Mouse (Mus musculus) heart, embryonic 15.5 days (tissue): ENCODE data around the gene Txnrd1. TPM values are rescaled to one million over a fixed set of nuclear protein-coding genes. Genes with fewer than 3 reads are reported as not detected.

Experiments used
- ATAC-seq: fragments of 200-750 bp; cut with Nextera tagmentation; replicated peaks from 2 replicates; pipeline ENCODE4 v1.8.0; 2017; ENCODE audit warnings: low read depth, moderate TSS enrichment; ENCODE audit not compliant: insufficient number of reproducible peaks, insufficient read depth, low FRiP score
- H3K27ac ChIP-seq: fragments of 300-500 bp; sonication (generic); 2 replicates; pipeline ENCODE4 v1.5.1; 2015; ENCODE audit warnings: mild to moderate bottlenecking, inconsistent platforms
- H3K27me3 ChIP-seq: fragments of 300-500 bp; sonication (generic); 2 replicates; pipeline ENCODE4 v1.6.1; 2015; ENCODE audit warnings: inconsistent platforms
- H3K36me3 ChIP-seq: fragments of 300-500 bp; sonication (generic); 2 replicates; pipeline ENCODE4 v1.6.1; 2015; ENCODE audit warnings: mild to moderate bottlenecking, inconsistent platforms
- H3K4me1 ChIP-seq: fragments of 300-500 bp; sonication (generic); replicated peaks from 2 replicates; pipeline ENCODE4 v1.6.1; 2015; ENCODE audit warnings: inconsistent platforms
- H3K4me2 ChIP-seq: fragments of 300-500 bp; sonication (generic); 2 replicates; pipeline ENCODE4 v1.6.1; 2015; ENCODE audit warnings: inconsistent platforms, mild to moderate bottlenecking, moderate library complexity
- H3K4me3 ChIP-seq: fragments of 300-500 bp; sonication (generic); 2 replicates; pipeline ENCODE4 v1.5.1; 2015; ENCODE audit warnings: mild to moderate bottlenecking, inconsistent platforms
- H3K9ac ChIP-seq: fragments of 300-500 bp; sonication (generic); 2 replicates; pipeline ENCODE4 v1.6.1; 2015; ENCODE audit warnings: mild to moderate bottlenecking, inconsistent platforms
- H3K9me3 ChIP-seq: fragments of 300-500 bp; sonication (generic); replicated peaks from 2 replicates; pipeline ENCODE4 v1.6.1; 2016; ENCODE audit warnings: inconsistent platforms
- WGBS: fragments of 180-500 bp; shearing (Covaris S2); methylation state at CpG from one replicate; pipeline ENCODE4 v1.1.7; 2015; ENCODE audit warnings: mixed read lengths; 5-methylcytosine and 5-hydroxymethylcytosine counted together
- polyA plus RNA-seq: library from polyadenylated mRNA; unstranded; fragments of >200 nt; fragmentation: Nextera tagmentation; extraction: Ambion mirVana; gene quantifications from 2 replicates; pipeline ENCODE4 v1.2.1, GENCODE M21; 2015

The Txnrd1 gene
- polyA plus RNA-seq, 1 experiment from 2014 or later, result 53.6 TPM

DNA sequence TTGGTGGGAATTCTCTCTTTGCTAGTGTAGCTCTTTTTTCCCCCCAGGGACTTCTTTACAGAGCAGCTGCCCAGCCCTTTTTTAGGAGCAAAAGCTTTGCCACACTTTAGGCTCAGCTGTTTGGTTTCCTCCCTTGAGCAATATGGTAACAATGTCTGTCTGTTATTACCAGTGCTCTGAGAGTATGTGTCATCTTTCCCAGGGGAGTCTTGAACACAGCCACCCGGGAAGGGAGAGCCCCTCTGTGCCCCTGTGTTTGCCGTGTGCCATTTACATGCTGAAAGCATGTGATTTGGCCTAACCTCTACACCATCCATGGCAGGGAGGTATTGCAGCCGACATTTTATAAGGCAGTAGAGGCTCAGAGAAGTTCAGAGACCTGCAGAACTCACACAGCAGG lies 29.4 kb upstream of the Txnrd1 start:
- Histone ChIP-seq H3K9ac (no peak overlapping the region), H3K4me2 (no peak overlapping the region)
- 64% methylated on average over 3 of the region's 3 CpGs for WGBS

GRCm38 (mm10) chr10:82805111-82805510 lies 28.6 kb upstream of the Txnrd1 start:
- 80% methylated on average over 6 of the region's 6 CpGs for WGBS
- Histone ChIP-seq H3K9me3 (no peaks in the 10 kb centered on the region), H3K4me3 (no peak overlapping the region), H3K4me2 (no peak overlapping the region), H3K4me1 (0 out of 2 replicates have a peak, but pooled peaks cover 3% of the 10 kb centered on the region), H3K27me3 (no peaks in the 10 kb centered on the region), H3K27ac (no peak overlapping the region), H3K36me3 (no peaks in the 10 kb centered on the region), H3K9ac (no peak overlapping the region)
- no peak for ATAC-seq

More for the DNA sequence above, 29.4 kb upstream of the Txnrd1 start:
- no peaks in the 10 kb centered on the region for H3K9me3 ChIP-seq
- no peak for ATAC-seq
- H3K27ac ChIP-seq, result no peak overlapping the region
- no peaks in the 10 kb centered on the region for H3K27me3 ChIP-seq
- no peak overlapping the region for H3K4me3 ChIP-seq
- H3K36me3 ChIP-seq, result no peaks in the 10 kb centered on the region
- 0 out of 2 replicates have a peak, but pooled peaks cover 3% of the 10 kb centered on the region for H3K4me1 ChIP-seq

DNA sequence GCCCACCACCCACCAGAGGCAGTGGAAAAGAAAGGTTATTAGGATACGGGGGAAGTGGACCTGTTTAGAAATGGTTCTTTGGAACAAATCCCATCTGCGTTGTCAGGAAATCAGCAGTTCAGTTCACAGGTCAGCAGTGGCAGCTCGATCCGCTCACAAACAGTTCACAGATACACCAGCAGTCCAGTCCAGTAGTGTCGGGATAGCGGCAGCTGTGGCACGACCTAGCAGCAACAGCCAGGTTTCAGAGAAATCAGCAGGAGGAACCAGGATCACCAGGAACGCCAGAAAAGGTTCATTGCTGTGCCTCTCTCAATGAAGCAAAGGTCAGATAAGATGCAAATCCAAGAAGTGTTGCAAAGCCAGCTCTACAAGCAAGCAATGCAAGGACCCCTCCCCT lies 27.3 kb upstream of the Txnrd1 start:
- H3K36me3 ChIP-seq, result no peaks in the 10 kb centered on the region
- 67% methylated on average over 8 of the region's 8 CpGs for WGBS
- H3K4me2 ChIP-seq, result no peak overlapping the region
- no peak overlapping the region for H3K4me3 ChIP-seq
- ATAC-seq, result no peak
- no peak overlapping the region for H3K27ac ChIP-seq
- H3K9ac ChIP-seq, result no peak overlapping the region
- H3K4me1 ChIP-seq, result 0 out of 2 replicates have a peak, but pooled peaks cover 3% of the 10 kb centered on the region
- H3K9me3 ChIP-seq, result no peaks in the 10 kb centered on the region
- no peaks in the 10 kb centered on the region for H3K27me3 ChIP-seq

DNA sequence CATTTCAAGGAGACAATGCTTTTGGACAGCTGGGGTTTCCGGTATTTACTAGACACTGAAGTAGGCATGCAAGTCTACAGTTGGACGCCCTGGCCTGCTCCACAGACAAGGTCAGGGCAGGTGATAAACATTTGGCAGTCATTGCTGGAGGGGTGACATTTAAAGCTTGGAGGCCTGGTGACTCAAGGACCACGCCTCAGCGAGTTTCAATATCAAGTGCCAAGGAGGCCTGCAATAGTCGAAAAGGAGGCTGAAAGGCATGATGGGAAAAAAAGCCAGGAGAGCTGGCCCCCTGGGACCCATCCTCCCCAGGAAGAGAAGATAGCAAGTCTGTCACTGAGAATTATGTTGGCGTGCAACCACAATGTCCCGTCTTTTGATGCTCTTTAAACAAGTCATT lies 26.5 kb upstream of the Txnrd1 start:
- Histone ChIP-seq H3K27me3 (no peaks in the 10 kb centered on the region), H3K9ac (no peak overlapping the region), H3K27ac (no peak overlapping the region), H3K4me2 (no peak overlapping the region), H3K9me3 (no peaks in the 10 kb centered on the region), H3K4me3 (no peak overlapping the region), H3K4me1 (0 out of 2 replicates have a peak, but pooled peaks cover 3% of the 10 kb centered on the region), H3K36me3 (no peaks in the 10 kb centered on the region)
- 70% methylated on average over 7 of the region's 7 CpGs for WGBS
- ATAC-seq, result no peak

GRCm38 (mm10) chr10:82808155-82808554 lies 25.6 kb upstream of the Txnrd1 start:
- Histone ChIP-seq H3K4me2 (no peak overlapping the region), H3K27me3 (no peaks in the 10 kb centered on the region), H3K4me1 (0 out of 2 replicates have a peak, but pooled peaks cover 3% of the 10 kb centered on the region), H3K36me3 (no peaks in the 10 kb centered on the region), H3K27ac (no peak overlapping the region), H3K9me3 (no peaks in the 10 kb centered on the region), H3K4me3 (no peak overlapping the region), H3K9ac (no peak overlapping the region)
- 33% methylated on average over 6 of the region's 6 CpGs for WGBS
- no peak for ATAC-seq

DNA sequence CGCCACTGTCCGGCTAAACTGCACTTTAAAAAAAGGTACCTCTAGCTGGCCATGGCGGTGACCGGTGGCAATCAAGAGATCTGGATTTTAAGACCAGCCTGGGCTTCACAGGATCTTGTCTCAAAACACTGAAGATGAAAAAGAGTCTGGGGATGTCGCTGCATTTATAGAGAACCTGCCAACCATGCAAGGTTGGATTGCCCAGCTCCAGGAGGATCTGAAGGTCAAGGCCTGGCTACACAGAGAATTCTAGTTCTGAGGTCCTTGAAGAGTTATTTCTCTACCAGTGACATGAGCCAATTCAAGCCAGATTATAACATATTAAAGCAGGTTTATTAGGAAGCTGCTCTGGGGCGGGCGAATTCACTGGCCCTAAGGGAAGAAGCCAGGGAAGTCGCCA lies 24.9 kb upstream of the Txnrd1 start:
- no peaks in the 10 kb centered on the region for H3K36me3 ChIP-seq
- H3K27me3 ChIP-seq, result no peaks in the 10 kb centered on the region
- no peaks in the 10 kb centered on the region for H3K9me3 ChIP-seq
- H3K9ac ChIP-seq, result no peak overlapping the region
- no peak overlapping the region for H3K4me2 ChIP-seq
- WGBS, result 84% methylated on average over 8 of the region's 8 CpGs
- H3K27ac ChIP-seq, result no peak overlapping the region
- ATAC-seq, result no peak
- H3K4me3 ChIP-seq, result no peak overlapping the region
- peaks cover 4% of the 10 kb centered on the region; the same call in 1 of the 2 replicates for H3K4me1 ChIP-seq

DNA sequence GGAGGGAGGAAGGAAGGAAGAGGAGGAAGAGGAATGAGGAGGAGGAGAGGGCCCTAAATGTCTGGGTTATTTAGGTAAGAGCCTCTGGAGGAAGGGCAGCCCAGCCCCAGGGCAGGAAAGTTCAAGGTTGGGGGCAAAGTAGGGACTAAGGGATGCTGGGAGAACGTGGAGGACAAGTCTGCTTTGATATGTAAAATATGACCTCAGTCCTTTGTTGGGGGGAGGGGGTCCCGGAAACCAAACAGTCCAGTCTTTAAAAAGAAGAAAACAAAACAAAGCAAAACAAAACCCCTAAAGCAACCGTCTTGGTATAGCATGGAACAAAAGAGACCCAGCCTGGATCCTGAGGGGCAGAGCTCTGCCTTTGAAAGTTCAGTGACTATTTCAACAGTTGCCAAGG lies 24.4 kb upstream of the Txnrd1 start:
- H3K4me1 ChIP-seq, result peaks cover 8% of the 10 kb centered on the region; the same call in 1 of the 2 replicates
- H3K4me2 ChIP-seq, result no peak overlapping the region
- no peak overlapping the region for H3K27ac ChIP-seq
- no peak overlapping the region for H3K4me3 ChIP-seq
- no peaks in the 10 kb centered on the region for H3K27me3 ChIP-seq
- WGBS, result 41% methylated on average over 3 of the region's 3 CpGs
- H3K9ac ChIP-seq, result no peak overlapping the region
- H3K36me3 ChIP-seq, result no peaks in the 10 kb centered on the region
- H3K9me3 ChIP-seq, result no peaks in the 10 kb centered on the region
- no peak for ATAC-seq

- Histone ChIP-seq H3K4me1 (peaks cover 9% of the 10 kb centered on the region; the same call in 1 of the 2 replicates), H3K9me3 (no peaks in the 10 kb centered on the region), H3K4me3 (peak overlapping the region; percentile 59), H3K9ac (peak overlapping the region; percentile 62), H3K36me3 (no peaks in the 10 kb centered on the region), H3K4me2 (peak overlapping the region; percentile 91), H3K27me3 (no peaks in the 10 kb centered on the region), H3K27ac (no peak overlapping the region)
- peak; percentile 78 for ATAC-seq
- WGBS, result 4% methylated on average over 49 of the region's 52 CpGs
Measured at GRCm38 (mm10) chr10:82811855-82812431, 21.8 kb upstream of the Txnrd1 start.

DNA sequence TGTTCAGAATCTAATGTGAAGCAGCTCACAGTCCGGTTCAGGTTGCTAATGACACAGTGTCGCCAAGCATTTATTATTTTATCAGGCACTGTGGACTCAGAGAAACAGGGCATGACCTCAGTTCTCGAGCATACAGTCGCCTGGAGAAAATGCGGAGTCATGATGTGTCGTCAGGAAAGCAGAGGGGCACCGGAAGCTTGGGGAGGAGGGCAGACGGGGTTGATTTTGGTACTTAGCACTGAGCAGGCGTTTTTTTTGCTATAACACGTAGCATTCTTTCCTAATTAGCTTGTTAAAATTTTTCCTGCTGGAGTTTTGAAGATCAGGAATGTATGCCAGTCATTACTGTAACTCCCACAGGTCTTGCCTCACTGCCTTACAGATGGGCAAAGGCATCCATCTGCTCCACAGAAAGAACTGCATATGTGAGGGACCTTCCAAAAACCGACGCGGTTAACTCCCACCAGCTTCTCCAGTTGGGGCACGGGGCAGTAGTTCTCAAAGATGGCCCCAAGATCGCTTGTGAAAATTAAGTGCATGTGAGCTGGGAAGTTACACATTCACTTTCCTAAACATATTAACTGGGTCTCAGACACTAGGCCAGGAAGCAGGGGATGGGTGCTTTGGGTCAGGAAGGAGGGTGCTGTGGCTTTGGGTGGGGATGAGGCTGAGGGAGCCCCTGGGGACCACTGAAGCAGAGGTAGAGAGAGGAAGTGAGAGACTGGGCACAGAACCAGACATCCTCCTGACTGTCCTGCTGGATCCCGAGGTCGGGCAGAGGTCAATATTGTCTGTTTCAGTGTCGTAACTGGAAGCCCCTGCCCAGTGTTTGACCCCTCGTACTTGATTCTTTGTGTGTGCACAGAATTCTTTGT lies 19.4 kb upstream of the Txnrd1 start:
- no peak overlapping the region for H3K9ac ChIP-seq
- peaks cover 6% of the 10 kb centered on the region; the same call in 1 of the 2 replicates for H3K4me1 ChIP-seq
- no peaks in the 10 kb centered on the region for H3K36me3 ChIP-seq
- no peak overlapping the region for H3K4me3 ChIP-seq
- 34% methylated on average over 19 of the region's 19 CpGs for WGBS
- H3K27ac ChIP-seq, result no peak overlapping the region
- ATAC-seq, result no peak
- H3K9me3 ChIP-seq, result no peaks in the 10 kb centered on the region
- H3K4me2 ChIP-seq, result no peak overlapping the region
- no peaks in the 10 kb centered on the region for H3K27me3 ChIP-seq

GRCm38 (mm10) chr10:82816441-82816840 lies 17.3 kb upstream of the Txnrd1 start:
- WGBS, result 76% methylated on average over 9 of the region's 9 CpGs
- ATAC-seq, result no peak
- Histone ChIP-seq H3K4me3 (no peak overlapping the region), H3K4me2 (no peak overlapping the region), H3K9ac (no peak overlapping the region), H3K27me3 (no peaks in the 10 kb centered on the region), H3K9me3 (no peaks in the 10 kb centered on the region), H3K27ac (no peak overlapping the region), H3K36me3 (no peaks in the 10 kb centered on the region), H3K4me1 (peaks cover 6% of the 10 kb centered on the region; the same call in 1 of the 2 replicates)

DNA sequence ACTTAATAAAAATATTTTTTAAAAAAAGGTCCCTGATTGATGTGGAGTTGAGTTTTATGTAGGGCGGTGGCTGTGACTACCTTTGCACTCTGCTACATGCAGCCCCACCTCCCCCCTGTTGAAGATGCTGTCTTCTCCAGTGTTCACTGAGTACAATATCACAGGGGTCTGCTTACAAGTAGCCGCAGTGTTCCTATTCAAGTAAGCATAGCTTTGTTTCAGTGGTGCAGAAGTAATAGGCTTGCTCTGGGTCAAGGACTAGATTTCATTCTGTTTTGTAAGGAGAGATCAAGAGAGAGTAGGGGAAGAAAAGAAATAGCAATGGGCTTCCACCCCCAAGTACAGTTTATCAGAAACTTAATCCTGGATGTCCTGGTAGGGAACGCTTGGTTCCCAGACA lies 16.2 kb upstream of the Txnrd1 start:
- H3K27me3 ChIP-seq, result no peaks in the 10 kb centered on the region
- no peak overlapping the region for H3K4me2 ChIP-seq
- WGBS, result 80% methylated on average over 3 of the region's 3 CpGs
- no peak overlapping the region for H3K9ac ChIP-seq
- H3K4me1 ChIP-seq, result peaks cover 6% of the 10 kb centered on the region; the same call in 1 of the 2 replicates
- no peaks in the 10 kb centered on the region for H3K9me3 ChIP-seq
- no peak overlapping the region for H3K4me3 ChIP-seq
- H3K36me3 ChIP-seq, result no peaks in the 10 kb centered on the region
- ATAC-seq, result no peak
- H3K27ac ChIP-seq, result no peak overlapping the region
